In the genomic region with DNA sequence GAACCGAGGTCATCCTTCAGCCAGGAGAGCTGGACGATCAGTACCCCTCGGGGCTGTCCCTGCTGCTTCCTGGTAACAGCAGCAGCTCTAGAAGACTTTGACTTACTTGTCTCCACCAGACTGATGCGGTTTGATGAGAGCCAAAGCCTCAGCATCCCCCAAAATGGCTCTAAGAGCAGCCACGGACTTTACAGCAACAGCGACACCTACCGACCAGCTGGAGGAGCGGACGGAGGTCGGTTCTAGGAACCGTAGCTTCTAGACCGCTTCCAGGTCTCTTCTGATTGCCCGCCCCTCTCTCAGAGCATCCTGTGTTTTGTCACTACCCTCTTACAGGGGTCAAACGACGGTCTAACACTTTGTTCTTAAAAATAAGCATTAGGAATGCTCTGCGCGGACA, we compare ENCODE assay signal across 9 mouse cellular contexts. TPM values are rescaled to one million over a fixed set of nuclear protein-coding genes. Genes with fewer than 3 reads are reported as not detected.
A peak's percentile ranks its signal among the peaks of the same experiment; 100 is the strongest.
DNase-seq lines count a peak whose midpoint lies in the region; ATAC-seq and TF ChIP-seq lines count a peak whose summit lies in the region.
"Had no signal": no experiment of that assay in that cellular context is flagged by ENCODE, and none has a peak within 500 bp of the region (broad histone marks: within the 10 kb centered on the region; RNA-seq: fewer than 3 reads in every experiment).

No protein-coding gene starts in this region.

- no peak overlapping the region for H3K4me3 ChIP-seq in intestine, postnatal 0 days (ENCODE audit: low read depth, low read length)
- H3K4me3 ChIP-seq in liver, embryonic 13.5 days (replicated peaks): no peak overlapping the region
- no peak overlapping the region for H3K4me3 ChIP-seq in neural tube, embryonic 11.5 days (ENCODE audit: low read depth, low read length)
- H3K4me3 ChIP-seq in testis, adult 2 months (ENCODE audit: control insufficient read depth, low read depth, low read length): no peak overlapping the region
- H3K4me3 ChIP-seq: embryonic facial prominence, embryonic 13.5 days had no signal

- H3K36me3 ChIP-seq in intestine, postnatal 0 days (ENCODE audit: control insufficient read depth, insufficient read depth): no peaks in the 10 kb centered on the region
- H3K36me3 ChIP-seq in liver, embryonic 13.5 days: no peaks in the 10 kb centered on the region
- H3K36me3 ChIP-seq in neural tube, embryonic 11.5 days (ENCODE audit: control insufficient read depth, insufficient read depth, low read length): no peaks in the 10 kb centered on the region
- no peaks in the 10 kb centered on the region for H3K36me3 ChIP-seq in testis, adult 2 months (ENCODE audit: control insufficient read depth, insufficient read depth, low read length)
- H3K36me3 ChIP-seq: embryonic facial prominence, embryonic 13.5 days had no signal

- TF ChIP-seq POLR2A in testis, adult 2 months (IDR thresholded peaks at IDR 0.05; ENCODE audit: control insufficient read depth, low read depth, low read length): no peak

- intact Hi-C loops in gastrocnemius, postnatal 36 days (cut with DNase I): loop anchor here (5.0 to 10.0 kb wide), 2 partner anchors 65 to 193 kb away; no protein-coding TSS in a partner anchor

- no peak overlapping the region for H3K9ac ChIP-seq in intestine, postnatal 0 days (ENCODE audit: low read depth, low read length)
- H3K9ac ChIP-seq in liver, embryonic 13.5 days: no peak overlapping the region
- no peak overlapping the region for H3K9ac ChIP-seq in neural tube, embryonic 11.5 days (ENCODE audit: low read length)
- H3K9ac ChIP-seq: embryonic facial prominence, embryonic 13.5 days had no signal

- peaks cover 3% of the 10 kb centered on the region; the same call in 1 of the 2 replicates for H3K4me1 ChIP-seq in intestine, postnatal 0 days (replicated peaks; ENCODE audit: control insufficient read depth, insufficient read depth, low read length)
- peaks cover 31% of the 10 kb centered on the region for H3K4me1 ChIP-seq in liver, embryonic 13.5 days (replicated peaks)
- no peaks in the 10 kb centered on the region for H3K4me1 ChIP-seq in neural tube, embryonic 11.5 days (ENCODE audit: control insufficient read depth, insufficient read depth, low read length)
- peaks cover 12% of the 10 kb centered on the region for H3K4me1 ChIP-seq in testis, adult 2 months (ENCODE audit: control insufficient read depth, insufficient read depth, low read length)

- DNase-seq in 3T3-L1 (ENCODE audit: low read depth, low spot score): peak; percentile 90
- DNase-seq in T-cell, adult 2 months (ENCODE audit: low spot score): peak; percentile 75
- DNase-seq in gastrocnemius, postnatal 36 days: peak; percentile 44 to 47
- peak; percentile 58 for DNase-seq in liver, embryonic 13.5 days
- DNase-seq in neural tube, embryonic 11.5 days (ENCODE audit: low spot score): peak; percentile 83

- H3K9me3 ChIP-seq in intestine, postnatal 0 days (ENCODE audit: control insufficient read depth): no peaks in the 10 kb centered on the region
- no peaks in the 10 kb centered on the region for H3K9me3 ChIP-seq in liver, embryonic 13.5 days (replicated peaks)
- no peaks in the 10 kb centered on the region for H3K9me3 ChIP-seq in neural tube, embryonic 11.5 days (ENCODE audit: control insufficient read depth, low read length)
- H3K9me3 ChIP-seq: embryonic facial prominence, embryonic 13.5 days had no signal

- 8% methylated on average over 17 of the region's 17 CpGs for WGBS in intestine, postnatal 0 days
- WGBS in liver, embryonic 13.5 days (ENCODE audit: insufficient replicate concordance): 7% methylated on average over 17 of the region's 17 CpGs
- WGBS in neural tube, embryonic 11.5 days: 9% methylated on average over 17 of the region's 17 CpGs

- no peak overlapping the region for H3K27ac ChIP-seq in intestine, postnatal 0 days (ENCODE audit: low read depth, low read length)
- no peak overlapping the region for H3K27ac ChIP-seq in liver, embryonic 13.5 days
- no peak overlapping the region for H3K27ac ChIP-seq in neural tube, embryonic 11.5 days (ENCODE audit: low read depth, low read length)
- H3K27ac ChIP-seq in testis, adult 2 months (ENCODE audit: control insufficient read depth, insufficient read depth, low read depth, low read length): no peak overlapping the region
- H3K27ac ChIP-seq: embryonic facial prominence, embryonic 13.5 days had no signal

- no peaks in the 10 kb centered on the region for H3K27me3 ChIP-seq in intestine, postnatal 0 days (replicated peaks; ENCODE audit: control insufficient read depth, insufficient read depth, low read length)
- H3K27me3 ChIP-seq in liver, embryonic 13.5 days: 0 out of 2 replicates have a peak, but pooled peaks cover 8% of the 10 kb centered on the region
- H3K27me3 ChIP-seq in neural tube, embryonic 11.5 days (ENCODE audit: control insufficient read depth, insufficient read depth, low read length): no peaks in the 10 kb centered on the region
- no peaks in the 10 kb centered on the region for H3K27me3 ChIP-seq in testis, adult 2 months (ENCODE audit: control insufficient read depth, insufficient read depth, low read length)
- H3K27me3 ChIP-seq: embryonic facial prominence, embryonic 13.5 days had no signal

- TF ChIP-seq CTCF in intestine, postnatal 0 days (IDR thresholded peaks at IDR 0.05; ENCODE audit: low read depth): peak; percentile 96
- TF ChIP-seq CTCF in testis, adult 2 months (IDR thresholded peaks at IDR 0.05; ENCODE audit: control insufficient read depth, insufficient read depth, insufficient replicate concordance, low read depth, low read length): peak; percentile 95

- H3K4me2 ChIP-seq in intestine, postnatal 0 days (replicated peaks; ENCODE audit: low read depth): peak overlapping the region; percentile 48
- H3K4me2 ChIP-seq in liver, embryonic 13.5 days: peak overlapping the region; percentile 29
- no peak overlapping the region for H3K4me2 ChIP-seq in neural tube, embryonic 11.5 days (ENCODE audit: low read depth)
- H3K4me2 ChIP-seq: embryonic facial prominence, embryonic 13.5 days had no signal

- peak; percentile 84 for ATAC-seq in common myeloid progenitor, adult 5-6 weeks (replicated peaks; ENCODE audit: low read depth, poor library complexity, severe bottlenecking)
- no peak for ATAC-seq in intestine, postnatal 0 days
- ATAC-seq in liver, embryonic 13.5 days (ENCODE audit: low read depth): peak; percentile 64
- ATAC-seq in neural tube, embryonic 11.5 days (ENCODE audit: insufficient read depth, low FRiP score, low TSS enrichment): no peak

RNA-seq across cellular contexts. Expression of a gene that starts 11.5 kb away (rescaled TPM):
- 20.1 and 30.2 TPM in 2 replicates for total RNA-seq in common myeloid progenitor, adult 5-6 weeks (2017)
- total RNA-seq in gastrocnemius, postnatal 36 days (2021): 1 to 10 TPM; 8.0 to 9.3 TPM
- 10.6 and 11.5 TPM in 2 replicates for polyA plus RNA-seq in intestine, postnatal 0 days (2015; fragmentation: Nextera tagmentation; extraction: Ambion mirVana)
- polyA plus RNA-seq in liver, embryonic 13.5 days (2015; fragmentation: Nextera tagmentation; extraction: Ambion mirVana): 14.4 and 15.0 TPM in 2 replicates
- 47.3 and 51.1 TPM in 2 replicates for polyA plus RNA-seq in neural tube, embryonic 11.5 days (2014; fragmentation: Nextera tagmentation; extraction: Ambion mirVana)
- polyA plus RNA-seq in testis, adult 2 months (2012; rRNA removed): 18.8 and 20.0 TPM in 2 replicates

RNA-seq across cellular contexts. Expression of a gene that starts 32.5 kb away (rescaled TPM):
- total RNA-seq in common myeloid progenitor, adult 5-6 weeks (2017): 19.7 and 30.4 TPM in 2 replicates
- total RNA-seq in gastrocnemius, postnatal 36 days (2021): 10 to 100 TPM; 37.5 to 48.9 TPM
- 44.7 and 49.0 TPM in 2 replicates for polyA plus RNA-seq in intestine, postnatal 0 days (2015; fragmentation: Nextera tagmentation; extraction: Ambion mirVana)
- polyA plus RNA-seq in liver, embryonic 13.5 days (2015; fragmentation: Nextera tagmentation; extraction: Ambion mirVana): 46.8 and 57.1 TPM in 2 replicates
- polyA plus RNA-seq in neural tube, embryonic 11.5 days (2014; fragmentation: Nextera tagmentation; extraction: Ambion mirVana): 18.2 and 21.6 TPM in 2 replicates
- polyA plus RNA-seq in testis, adult 2 months (2012; rRNA removed): 29.3 and 38.4 TPM in 2 replicates

RNA-seq across cellular contexts. Expression of a gene that starts 35.4 kb away (rescaled TPM):
- total RNA-seq in common myeloid progenitor, adult 5-6 weeks (2017): not detected in 2 replicates
- not detected for total RNA-seq in gastrocnemius, postnatal 36 days (2021)
- polyA plus RNA-seq in intestine, postnatal 0 days (2015; fragmentation: Nextera tagmentation; extraction: Ambion mirVana): 0.77 and 1.0 TPM in 2 replicates
- not detected in 2 replicates for polyA plus RNA-seq in liver, embryonic 13.5 days (2015; fragmentation: Nextera tagmentation; extraction: Ambion mirVana)
- 0.08 TPM in 1 of 2 replicates, not detected in the other for polyA plus RNA-seq in neural tube, embryonic 11.5 days (2014; fragmentation: Nextera tagmentation; extraction: Ambion mirVana)
- 0.19 and 0.30 TPM in 2 replicates for polyA plus RNA-seq in testis, adult 2 months (2012; rRNA removed)
- polyA plus RNA-seq: embryonic facial prominence, embryonic 13.5 days had no signal

RNA-seq across cellular contexts. Expression of a gene that starts 37.9 kb away (rescaled TPM):
- total RNA-seq in common myeloid progenitor, adult 5-6 weeks (2017): 2.6 and 4.0 TPM in 2 replicates
- 1 to 10 TPM; 2.3 to 2.5 TPM for total RNA-seq in gastrocnemius, postnatal 36 days (2021)
- 3.1 and 3.3 TPM in 2 replicates for polyA plus RNA-seq in intestine, postnatal 0 days (2015; fragmentation: Nextera tagmentation; extraction: Ambion mirVana)
- polyA plus RNA-seq in liver, embryonic 13.5 days (2015; fragmentation: Nextera tagmentation; extraction: Ambion mirVana): 1.1 and 1.3 TPM in 2 replicates
- 28.9 and 29.9 TPM in 2 replicates for polyA plus RNA-seq in neural tube, embryonic 11.5 days (2014; fragmentation: Nextera tagmentation; extraction: Ambion mirVana)
- 12.2 and 12.5 TPM in 2 replicates for polyA plus RNA-seq in testis, adult 2 months (2012; rRNA removed)

Comparison
In these comparisons a context has a peak if more than half of its experiments do, and no peak if none do; other contexts are left out.
1. ATAC-seq: peak in common myeloid progenitor, adult 5-6 weeks (single experiment) and liver, embryonic 13.5 days (single experiment); none in intestine, postnatal 0 days (single experiment) and neural tube, embryonic 11.5 days (single experiment).
2. Peak in every context shown above with its lines, with median percentiles within 50 percentile points of each other: DNase-seq.